Mouse (Mus musculus) heart, postnatal 25 days (tissue): Measurements from ENCODE around the gene Gbp7. TPM values are rescaled to one million over a fixed set of nuclear protein-coding genes. Genes with fewer than 3 reads are reported as not detected.
"Not testable (repeated sequence)": the region's sequence is repeated elsewhere in the genome, so short reads cannot be mapped to it uniquely, and the experiment has no call there.

Experiments used
- DNase-seq: peaks from one replicate; pipeline ENCODE4 v3.0.0; 2022; ENCODE audit warnings: low spot score
- intact Hi-C: fragments of 180-260 bp; cut with DNase I; formaldehyde crosslinking; loops from one replicate; pipeline ENCODE4 v1.15.1; 2025
- total RNA-seq, 2 experiments: library from RNA; stranded (reverse); gene quantifications; 2 replicates each; pipeline ENCODE4 v1.2.3; 2021

Gbp7 gene
- 10 to 100 TPM in 1 of 2 experiments, 1 to 10 TPM in 1; 9.5 to 12.1 TPM for total RNA-seq

- intact Hi-C loops: loop anchor here (1.0 to 2.0 kb wide), 2 partner anchors 30 to 33 kb away; partner anchors contain the start of gene Gbp3
- peak; percentile 48 for DNase-seq
Observed at GRCm38 (mm10) chr3:142530087-142530953, at the start of gene Gbp7. Gene Gbp7, plus strand, starts transcription at chr3:142530342.

GRCm38 (mm10) chr3:142490465-142490864 is 39.7 kb upstream of the Gbp7 start:
- intact Hi-C loops: loop anchor here (1.0 to 5.0 kb wide), 3 partner anchors 130 to 217 kb away; partner anchors contain the start of gene Gbp2
- peak; percentile 39 for DNase-seq

DNA sequence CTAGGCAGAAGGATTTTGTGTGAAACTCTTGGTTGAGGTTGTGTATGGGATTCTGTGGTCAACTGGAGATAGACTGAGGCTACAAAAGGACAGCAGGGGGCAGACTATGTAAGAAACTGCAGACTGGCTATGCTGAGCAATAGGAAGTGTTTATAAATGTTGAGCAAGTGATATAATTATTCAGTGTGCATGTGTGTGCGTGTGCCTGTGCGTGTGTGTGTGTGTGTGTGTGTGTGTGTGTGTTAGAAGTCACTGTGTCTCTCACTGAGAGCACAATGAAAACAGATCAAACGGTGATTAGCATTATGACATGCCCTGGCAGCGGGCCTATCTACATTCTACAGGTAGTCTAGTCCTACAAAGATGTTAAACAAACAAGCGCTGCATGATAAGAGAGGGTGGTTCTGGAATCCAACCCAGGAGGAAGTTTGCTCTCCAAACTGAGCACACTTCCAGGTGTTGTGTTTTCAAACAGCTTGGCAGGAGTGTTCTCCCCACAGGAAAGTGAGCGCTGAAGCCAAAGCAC is 36.5 kb upstream of the Gbp7 start, which contains the start of gene Gbp5:
Gene Gbp5 (plus strand): TSS at position 443 of the 526 bp plus-strand sequence.
- peak; percentile 82 for DNase-seq
- intact Hi-C loops: loop anchor here (1.0 to 5.0 kb wide), 2 partner anchors 67 to 214 kb away; partner anchors contain the start of gene Gbp3

- DNase-seq: no peak
- intact Hi-C loops: no loop called here
Observed at GRCm38 (mm10) chr3:142495146-142495655, 34.9 kb upstream of the Gbp7 start.

GRCm38 (mm10) chr3:142496113-142497101 is 33.7 kb upstream of the Gbp7 start:
- no peak for DNase-seq
- intact Hi-C loops: loop anchor here (1.0 kb wide), 2 partner anchors 34 to 63 kb away; partner anchors contain the start of gene Gbp7

DNA sequence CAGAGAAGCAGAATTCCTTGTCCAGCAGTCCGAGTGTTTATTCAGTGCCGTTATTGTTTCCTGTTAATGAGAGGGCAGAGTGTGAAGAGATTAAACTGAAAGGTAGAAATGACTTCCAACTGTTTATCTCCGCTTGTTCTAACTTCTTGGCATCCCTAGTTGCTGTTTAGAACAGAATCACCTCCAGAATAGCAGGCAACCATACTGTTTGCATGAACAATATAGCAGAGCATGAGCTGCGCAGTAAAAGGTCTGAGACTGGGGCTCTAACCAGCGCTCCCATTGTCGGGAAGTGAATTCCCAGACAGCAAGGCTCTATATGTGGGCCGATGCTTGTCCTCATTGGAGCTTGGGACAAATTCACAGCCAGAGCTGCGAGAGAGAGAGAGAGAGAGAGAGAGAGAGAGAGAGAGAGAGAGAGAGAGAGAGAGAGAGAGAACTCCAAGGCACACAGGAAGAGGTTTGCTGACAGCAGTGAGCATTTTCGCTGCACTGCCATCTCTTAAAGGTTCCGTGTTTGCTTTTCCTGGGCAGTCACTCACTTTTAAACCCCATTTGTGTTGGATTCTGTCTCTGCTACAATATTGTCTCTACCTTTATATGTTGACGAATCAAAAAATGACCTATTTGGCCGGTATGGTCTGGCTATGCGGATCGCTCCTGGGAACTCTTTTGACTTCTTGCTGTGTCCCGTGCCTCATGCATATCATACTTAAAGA is 32.9 kb upstream of the Gbp7 start:
- DNase-seq: no peak
- intact Hi-C loops: loop anchor here (1.0 kb wide), 1 partner anchor 33 kb away; the partner anchor contains the start of gene Gbp7

- intact Hi-C loops: no loop called here
- no peak for DNase-seq
Observed at GRCm38 (mm10) chr3:142498941-142499340, 31.2 kb upstream of the Gbp7 start.

DNA sequence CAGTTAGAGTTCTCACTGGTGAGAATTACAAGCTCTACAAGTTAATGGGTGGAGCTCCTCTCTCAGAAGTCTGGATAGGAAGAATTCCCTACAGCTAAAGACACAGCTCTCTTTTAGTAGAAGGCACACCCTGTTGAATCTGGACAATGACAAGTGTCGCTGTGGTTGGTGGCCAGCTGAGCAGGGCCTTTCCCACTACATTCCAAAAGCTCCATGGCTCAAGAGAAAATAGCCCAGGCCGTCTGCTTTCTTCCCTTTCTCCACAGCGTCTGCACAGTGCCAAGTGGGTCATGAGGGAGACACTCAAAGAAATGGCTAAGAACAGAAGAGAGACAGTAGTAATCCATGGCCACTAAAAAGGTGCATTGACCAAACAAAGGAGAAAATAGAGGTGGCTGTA is 2.0 kb upstream of the Gbp7 start:
- no peak for DNase-seq
- intact Hi-C loops: no loop called here

DNA sequence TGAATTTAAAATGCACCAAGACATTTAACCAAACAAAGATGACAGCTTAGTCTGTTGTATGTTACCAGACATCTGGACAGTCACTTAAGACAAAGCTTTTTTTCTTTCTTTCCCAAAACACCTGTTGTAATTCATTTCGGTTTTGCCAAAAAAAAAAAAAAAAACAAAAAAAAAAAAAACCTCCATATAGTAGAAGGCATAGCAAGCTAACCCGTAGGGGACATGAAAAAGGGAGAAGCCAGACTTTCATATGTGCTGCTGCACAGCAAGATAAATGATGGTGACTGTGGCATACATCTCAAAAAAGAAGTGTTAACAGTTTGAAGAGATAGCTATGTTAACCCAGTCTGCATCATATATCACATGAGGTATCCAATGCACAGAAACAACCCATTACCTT is 545 bp upstream of the Gbp7 start:
- intact Hi-C loops: no loop called here
- no peak for DNase-seq

DNA sequence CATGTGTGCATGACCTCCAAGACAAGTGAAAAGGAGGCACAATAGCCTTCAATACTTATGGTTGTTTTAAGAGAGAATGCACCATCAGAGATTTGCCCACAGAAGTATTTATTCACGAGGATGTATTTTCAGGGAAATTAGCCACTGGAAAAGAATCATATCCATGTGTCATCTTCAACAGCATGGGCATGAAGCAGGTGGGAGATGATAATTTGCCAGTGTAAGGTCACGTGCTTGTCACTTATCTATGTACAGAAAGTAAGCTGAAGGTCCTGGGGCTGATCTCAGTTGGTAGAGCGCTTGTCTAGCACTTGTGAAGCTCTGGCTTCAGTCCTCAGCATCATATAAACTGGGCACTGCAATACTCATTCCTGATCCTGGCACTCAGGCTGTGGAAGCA is 1.5 kb downstream of the Gbp7 start:
- intact Hi-C loops: loop anchor here (2.0 kb wide), 1 partner anchor 29 kb away; the partner anchor contains the start of gene Gbp3
- DNase-seq: no peak

DNA sequence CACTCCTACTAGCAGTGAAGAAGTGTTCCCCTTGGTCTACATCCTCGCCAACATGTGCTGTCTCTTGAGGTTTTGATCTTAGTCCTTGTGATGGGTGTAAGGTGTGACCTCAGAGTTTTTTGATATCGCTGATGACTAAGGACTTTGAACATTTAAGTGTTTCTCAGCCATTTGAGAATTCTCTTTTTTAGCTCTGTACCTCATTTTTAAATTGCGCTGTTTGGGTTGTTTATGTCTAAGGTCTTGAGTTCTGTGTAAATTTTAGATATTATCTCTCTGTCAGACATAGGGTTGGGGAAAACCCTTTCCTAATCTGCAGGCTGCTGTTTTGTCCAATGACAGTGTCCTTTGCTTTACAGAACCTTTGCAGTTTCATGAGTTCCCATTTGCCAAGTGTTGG is 3.0 kb downstream of the Gbp7 start:
- intact Hi-C loops: no loop called here
- DNase-seq: no peak

DNA sequence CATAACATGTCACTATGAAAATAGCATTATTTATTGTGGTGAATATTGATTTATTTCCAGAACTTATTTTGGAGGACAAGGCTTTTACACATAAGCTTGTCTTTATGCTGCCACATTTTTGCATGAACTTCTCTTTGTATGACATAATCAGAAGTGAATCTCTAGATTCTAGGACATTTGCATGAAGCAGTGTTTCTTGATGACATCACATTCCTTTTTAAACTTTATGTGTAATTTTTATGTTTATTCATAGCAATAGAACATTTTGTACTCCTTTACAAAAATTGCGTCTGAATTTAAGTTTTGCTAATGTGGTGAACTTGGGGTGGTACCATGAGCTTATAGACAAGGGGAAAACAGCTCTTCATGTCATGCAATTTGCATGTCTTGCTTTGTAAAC is 5.5 kb downstream of the Gbp7 start:
- intact Hi-C loops: no loop called here
- no peak for DNase-seq

GRCm38 (mm10) chr3:142541391-142541790 is 11.2 kb downstream of the Gbp7 start:
- intact Hi-C loops: no loop called here
- no peak for DNase-seq

GRCm38 (mm10) chr3:142542776-142543175 is 12.6 kb downstream of the Gbp7 start:
- intact Hi-C loops, DNase-seq: not testable (repeated sequence)

GRCm38 (mm10) chr3:142546690-142547089 is 16.5 kb downstream of the Gbp7 start:
- intact Hi-C loops: no loop called here
- DNase-seq: no peak

DNA sequence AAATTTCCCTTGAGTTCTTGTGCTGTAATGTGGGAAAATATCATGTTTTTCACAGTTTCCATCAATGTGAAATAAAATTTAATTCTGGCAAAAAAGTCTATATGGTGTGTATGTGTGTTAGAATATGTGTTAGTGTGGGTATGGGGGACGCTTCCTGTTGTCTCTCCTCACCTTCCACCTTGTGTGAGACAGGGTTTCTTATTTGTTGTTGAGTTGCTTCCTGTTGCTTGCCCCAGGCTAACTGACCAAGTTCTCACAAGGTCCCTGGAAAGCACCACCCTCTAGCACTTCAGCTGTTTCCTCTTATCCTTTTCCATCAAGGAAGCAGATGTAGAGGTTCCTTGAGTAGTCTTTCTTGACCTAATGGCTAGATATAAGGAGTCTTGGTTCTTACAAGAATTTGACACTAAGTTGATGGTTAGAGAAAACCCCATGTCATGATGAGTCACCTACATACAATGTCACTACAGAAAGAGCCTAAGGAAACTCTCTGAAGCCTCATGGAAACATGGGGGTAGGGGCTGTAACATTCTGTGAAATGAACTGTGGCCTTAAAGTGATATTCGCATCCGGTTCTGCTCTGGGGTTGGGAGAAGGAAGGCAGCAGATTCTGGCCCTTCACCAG is 20.0 kb downstream of the Gbp7 start:
- intact Hi-C loops: no loop called here

DNA sequence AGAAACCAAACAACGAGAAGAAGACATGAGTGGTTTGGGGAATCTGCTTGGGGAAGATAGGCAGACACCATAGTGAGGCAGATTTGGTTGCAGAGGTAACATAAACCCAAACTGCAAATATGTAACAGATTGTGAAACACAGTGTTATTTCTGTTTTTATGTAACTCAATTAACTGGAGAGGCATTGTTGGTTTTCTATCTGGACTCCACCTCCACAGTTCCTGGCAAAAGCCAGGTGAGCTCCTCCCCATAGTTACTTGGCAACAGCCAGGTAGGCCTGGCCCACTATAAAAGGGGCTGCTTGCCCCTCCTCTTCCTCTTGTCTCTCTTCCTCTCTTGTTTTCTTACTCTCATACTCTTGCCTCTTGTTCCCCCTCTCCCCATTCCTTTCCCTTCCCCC is 24.5 kb downstream of the Gbp7 start:
- intact Hi-C loops: no loop called here

More for the DNA sequence above, 20.0 kb downstream of the Gbp7 start:
- no peak for DNase-seq

GRCm38 (mm10) chr3:142555623-142556022 is 25.5 kb downstream of the Gbp7 start:
- DNase-seq: no peak
- intact Hi-C loops: no loop called here

More for the DNA sequence above, 24.5 kb downstream of the Gbp7 start:
- no peak for DNase-seq
